Mouse (Mus musculus) B cell, adult 2 months (primary cell): Measurements from ENCODE around the gene Hjurp.

Experiments used
- DNase-seq, 2 experiments: peaks; one replicate each; pipeline ENCODE4 v3.0.0; 2022

Hjurp gene

DNA sequence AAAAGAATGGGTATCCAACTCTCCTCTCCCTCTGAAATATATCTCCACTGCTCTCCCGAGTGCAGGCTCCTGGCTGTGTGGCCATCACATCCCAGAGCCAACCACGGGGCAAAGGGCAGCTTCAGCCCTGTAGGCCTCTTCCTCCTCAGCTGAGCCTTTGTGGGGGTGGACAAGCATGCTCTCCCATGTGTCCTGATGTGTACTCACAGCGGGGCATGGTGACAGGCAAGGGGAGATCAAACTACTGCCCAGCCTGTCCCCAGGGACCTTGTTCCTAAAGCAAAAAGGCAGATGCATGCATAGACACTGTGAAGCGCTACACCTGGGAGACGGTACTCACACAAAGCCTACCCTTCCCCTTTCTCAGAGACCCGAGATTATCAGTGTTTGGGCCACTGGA is 17.3 kb downstream of the Hjurp start:
- DNase-seq: no peak

DNA sequence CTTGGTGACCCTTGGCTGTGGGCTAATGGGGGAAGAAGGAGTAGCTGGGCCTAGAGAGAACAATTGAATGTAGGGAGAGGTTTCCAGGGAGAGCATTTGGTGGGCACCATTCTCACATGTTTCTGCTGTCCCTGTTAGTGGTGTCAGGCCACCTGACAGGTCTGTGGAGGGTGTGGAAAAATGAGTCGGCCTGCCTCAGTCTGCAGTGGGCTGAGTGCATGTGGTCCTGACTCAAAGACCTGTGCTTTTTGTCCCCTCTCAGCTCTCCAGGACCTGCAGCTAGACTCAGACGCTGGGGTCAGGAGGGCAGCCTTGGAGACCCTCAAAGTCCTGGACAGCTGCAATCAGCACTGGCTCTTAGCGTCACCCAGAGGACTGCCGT is 17.8 kb downstream of the Hjurp start:
- no peak for DNase-seq

DNA sequence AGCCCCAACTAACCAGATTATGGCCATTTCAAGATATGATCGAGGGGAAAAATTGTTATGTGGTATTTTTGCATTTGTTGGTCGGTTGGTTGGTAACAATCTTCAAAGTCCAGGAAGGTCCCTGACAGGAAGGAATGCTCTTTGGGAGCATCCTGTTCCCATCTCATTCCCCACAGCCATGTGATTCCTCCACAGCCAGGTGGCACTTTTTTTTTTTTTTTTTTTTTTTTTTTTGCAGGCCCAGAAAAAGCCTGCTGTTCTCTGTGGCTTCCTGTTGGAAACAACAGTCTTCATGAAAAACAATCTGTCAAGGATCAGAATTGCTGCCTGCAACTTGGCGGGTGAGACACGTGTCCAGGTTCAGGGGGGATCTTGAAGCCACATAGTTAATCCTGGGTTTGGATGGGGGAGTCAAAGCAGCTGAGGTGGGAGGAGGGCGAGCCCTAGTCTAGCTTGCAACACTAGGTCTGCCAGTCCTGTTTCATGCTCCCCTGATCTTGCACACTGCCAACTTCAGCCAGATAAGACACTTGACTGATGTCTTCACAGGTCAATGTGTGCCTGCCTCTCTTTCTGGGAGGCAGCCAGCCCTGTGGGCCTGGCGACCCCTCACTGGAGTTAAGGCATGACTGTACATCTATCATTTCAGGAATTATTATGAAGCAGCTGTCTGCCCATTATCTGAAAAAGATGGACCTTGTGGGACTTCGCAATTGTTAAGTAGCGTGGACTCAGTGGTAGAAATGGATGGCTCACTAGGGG is 18.4 kb downstream of the Hjurp start:
- no peak for DNase-seq

DNA sequence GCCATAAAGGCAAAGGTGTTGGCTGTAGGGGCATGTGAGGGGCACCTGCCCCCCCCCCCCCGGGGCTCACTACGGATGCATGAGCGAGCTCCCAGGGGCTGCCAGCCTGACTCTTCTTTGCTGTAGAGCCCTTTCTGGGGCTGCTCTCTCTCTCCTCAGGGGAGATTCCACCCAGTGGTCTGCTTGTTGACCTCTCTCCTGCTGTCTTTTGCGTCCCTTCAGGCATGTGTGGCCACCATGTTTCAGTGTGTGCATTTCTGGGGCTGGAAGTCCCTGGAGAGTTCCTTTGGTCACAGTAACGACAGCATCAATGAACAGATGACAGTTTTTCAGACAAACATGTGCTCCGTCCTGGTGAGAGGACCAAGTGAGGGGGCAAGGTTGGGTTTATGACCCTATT is 19.1 kb downstream of the Hjurp start:
- DNase-seq: no peak

DNA sequence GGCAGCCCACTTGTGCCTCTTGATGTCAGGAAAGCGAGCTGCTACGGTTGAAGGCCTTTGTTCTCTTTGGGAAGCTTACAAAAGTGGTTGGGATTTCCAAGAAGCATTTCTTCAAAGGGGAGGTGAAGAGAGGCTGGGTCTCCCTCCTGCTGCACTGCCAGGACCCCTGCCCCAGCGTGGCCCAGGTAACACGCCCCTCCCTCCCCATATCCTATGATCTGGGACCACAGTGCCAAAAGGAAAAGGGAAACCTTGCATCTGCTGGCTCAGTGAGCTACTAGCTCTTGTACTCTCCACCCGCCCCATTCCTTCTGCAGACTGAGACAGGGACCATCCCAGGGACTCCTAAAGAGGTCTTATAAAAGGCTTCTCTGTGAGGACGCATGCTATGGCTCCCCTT is 19.8 kb downstream of the Hjurp start:
- no peak for DNase-seq

DNA sequence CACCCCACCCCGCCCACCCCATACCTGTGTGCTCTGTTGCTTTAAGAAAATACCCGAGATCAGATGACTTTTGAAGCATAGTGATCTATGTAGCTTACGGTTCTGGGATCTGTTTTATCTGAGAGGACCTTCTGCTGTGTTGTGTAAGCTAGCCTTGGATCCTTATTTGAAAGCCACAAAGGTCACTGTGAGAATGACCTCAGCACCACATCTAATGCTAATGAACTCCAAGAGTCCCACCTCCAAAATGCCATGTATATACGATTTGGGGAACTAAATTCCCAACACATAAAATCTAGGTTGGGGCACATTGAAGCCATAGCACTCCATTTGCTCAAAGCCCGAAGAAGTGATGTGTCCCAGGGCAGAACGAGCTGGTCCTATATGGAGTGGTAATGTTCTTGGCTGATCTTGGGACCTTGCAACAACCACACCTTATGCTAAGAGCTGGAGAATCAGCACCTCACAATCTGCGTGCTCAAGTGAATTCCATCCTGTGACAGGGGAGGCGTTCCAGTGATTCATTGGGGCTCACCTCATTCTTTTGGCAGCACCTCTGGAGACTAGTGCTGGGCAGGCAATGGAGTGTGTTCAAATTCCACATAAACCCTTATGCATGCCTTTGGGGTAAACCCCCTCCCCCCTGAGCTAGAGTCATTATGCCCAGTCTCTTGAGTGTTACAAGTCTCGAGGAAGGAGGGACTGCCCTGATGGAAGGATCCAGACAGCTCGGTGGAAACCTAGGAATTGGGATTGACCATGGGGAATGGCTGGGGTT is 20.4 kb downstream of the Hjurp start:
- no peak for DNase-seq

DNA sequence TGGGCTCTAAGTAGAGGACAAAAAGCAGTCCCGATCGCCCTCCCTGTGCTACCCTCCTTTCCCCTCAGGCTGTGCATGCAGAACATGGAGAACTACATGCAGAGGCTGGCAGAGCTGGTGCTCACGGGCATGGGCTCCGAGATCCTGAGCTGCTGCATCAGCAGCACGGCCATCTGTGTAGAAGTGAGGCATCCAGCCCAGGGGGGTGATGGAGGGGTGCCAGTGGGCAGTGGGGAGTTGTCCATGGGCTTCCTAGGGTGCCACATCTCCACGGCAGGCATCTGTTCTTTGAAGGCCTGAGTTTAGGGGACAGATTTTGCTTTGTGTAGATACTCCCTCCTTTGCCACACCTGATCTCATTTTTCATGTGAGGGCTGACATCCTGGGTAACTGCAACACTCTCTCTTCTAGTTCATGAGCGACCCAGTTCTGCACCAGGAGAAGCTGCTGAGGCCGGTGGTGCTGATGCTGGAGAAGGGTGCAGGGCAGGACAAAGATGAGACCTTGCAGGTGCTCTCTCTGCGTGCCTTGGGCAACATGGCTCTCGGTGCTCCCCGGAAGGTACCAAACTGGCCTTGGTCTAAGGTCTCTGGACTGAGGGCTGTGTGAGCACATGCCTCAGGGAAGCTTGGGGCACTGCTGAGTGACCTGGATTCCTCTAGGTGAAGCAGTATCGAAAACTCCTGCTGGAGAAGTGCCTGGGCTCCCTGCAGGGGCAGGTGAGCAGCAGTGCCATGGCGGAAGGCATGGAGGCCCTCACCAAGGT is 21.3 kb downstream of the Hjurp start:
- DNase-seq: no peak

DNA sequence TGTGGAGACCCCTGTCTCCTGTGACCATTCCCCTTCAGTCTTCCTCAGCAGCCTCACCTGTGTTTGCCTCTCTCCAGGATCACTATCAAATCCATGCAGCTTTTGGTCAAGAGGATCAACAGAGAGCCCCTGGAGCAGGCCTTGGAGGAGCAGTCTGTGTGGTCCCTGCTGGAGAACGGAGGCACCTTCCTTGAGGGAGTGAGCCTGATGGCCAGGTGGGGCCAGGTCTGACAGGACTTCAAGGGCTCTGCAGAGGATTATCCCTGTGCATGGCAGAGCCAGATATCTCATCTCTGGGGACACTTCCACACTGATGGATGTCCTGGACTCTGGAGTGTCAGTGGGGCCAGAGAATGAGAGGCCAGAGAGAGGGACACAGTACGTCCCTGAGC is 22.0 kb downstream of the Hjurp start:
- DNase-seq: no peak

DNA sequence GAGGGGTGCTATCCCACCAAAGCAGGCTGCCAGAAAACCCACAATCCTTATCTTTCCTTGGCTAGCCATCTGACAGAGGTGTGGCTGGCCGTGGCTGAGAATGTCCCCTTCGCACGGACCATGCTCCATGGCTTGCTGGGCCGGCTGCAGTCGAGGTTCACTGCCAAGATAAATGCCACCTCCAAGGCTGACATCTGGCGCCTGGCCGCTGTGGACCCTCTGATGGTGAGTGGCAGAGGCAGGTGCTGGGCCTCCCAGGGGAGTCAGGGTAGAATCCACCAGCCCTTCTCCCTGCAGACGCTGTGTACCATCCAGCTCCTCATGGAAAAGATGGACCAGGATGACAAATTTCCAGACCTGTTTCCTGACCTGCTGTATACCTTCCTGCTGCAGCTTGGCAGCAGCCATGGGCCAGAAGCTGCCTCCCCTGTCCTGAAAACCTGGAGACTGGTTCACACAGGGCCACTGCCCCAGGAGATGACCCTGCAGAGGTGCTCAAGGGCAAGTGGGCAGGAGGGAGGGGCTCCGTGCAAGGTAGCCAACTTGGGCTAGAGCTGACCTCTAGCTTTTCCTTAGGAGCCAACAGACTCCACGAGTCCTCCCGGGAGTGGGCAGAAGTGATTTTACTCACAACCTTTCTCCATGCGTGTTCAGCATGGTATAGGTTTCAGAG is 22.5 kb downstream of the Hjurp start:
- DNase-seq: no peak

DNA sequence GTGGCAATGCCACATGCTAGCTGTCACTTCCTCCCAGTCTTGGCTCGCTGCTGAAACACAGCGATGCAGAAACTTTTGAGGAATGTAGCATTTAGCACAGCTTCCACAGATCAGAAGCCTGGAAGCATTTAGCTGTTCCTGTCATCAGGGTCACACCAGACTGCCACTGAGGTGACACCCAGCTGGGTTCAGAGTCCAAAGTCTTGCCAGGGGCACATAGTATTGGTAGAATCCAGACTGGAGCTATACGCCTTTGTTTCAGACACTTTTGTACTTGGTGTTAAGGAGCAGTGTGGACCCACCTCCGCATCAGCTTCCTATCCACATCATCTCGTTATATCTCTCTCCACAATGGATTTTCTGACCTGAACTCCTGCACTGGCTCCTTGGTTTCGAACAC is 23.9 kb downstream of the Hjurp start:
- DNase-seq: no peak

DNA sequence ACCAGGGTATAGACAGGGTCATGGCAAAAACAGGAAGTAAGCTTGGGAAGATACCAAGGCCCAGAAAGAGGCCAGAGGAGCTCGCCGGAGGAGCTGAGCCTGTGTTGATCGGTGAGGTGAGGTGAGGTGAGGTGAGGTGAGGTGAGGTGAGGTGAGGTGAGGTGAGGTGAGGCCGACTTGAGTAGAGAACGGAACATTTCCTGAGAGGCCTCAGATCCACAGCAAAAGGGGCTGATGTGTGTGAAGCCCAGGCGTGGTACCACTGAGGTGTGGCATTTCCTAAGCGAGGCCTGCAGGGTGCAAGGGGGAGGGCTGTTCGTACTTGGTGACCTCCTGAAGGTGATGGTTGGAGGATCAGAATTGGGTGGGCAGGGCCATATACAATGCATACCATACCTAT is 24.3 kb downstream of the Hjurp start:
- DNase-seq: no peak

DNA sequence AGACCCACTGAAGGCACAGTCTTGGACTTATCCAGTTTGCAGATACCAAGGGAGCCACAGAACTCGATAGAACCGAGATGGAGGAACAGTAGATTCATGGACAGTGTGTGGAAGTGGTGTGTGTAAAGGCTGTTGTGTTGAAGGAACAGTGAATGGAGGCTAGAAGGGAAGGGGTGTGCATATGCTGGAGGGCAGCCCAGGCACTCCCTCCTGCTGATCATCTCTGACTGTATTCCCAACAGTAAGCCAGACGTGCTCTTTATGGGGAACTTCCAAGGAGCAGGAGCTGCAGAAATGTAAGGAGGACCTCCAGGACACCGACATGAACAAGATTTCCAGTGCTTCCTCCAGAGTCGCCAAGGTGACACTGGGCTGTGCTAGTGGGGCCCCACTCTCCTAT is 27.4 kb downstream of the Hjurp start:
- DNase-seq: no peak

DNA sequence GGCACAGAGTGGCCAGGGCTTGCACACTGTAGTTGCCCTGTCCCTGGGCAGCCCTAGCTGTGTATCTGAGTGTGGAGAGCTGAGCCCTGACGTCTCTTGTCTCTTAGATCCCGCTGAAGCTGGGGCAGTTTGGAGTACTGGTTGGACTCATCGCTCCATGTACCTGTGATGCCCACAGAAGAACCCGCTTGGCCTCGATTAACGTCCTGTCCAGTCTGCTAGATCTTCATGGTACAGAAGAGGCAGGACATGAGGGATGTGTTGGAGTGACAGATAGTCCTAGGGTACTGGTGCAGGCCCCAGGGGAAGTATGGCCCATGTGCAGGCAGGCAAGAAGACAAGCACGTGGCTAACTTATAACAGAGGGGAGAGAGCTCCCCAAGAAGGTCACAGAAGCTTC is 27.8 kb downstream of the Hjurp start:
- no peak for DNase-seq

DNA sequence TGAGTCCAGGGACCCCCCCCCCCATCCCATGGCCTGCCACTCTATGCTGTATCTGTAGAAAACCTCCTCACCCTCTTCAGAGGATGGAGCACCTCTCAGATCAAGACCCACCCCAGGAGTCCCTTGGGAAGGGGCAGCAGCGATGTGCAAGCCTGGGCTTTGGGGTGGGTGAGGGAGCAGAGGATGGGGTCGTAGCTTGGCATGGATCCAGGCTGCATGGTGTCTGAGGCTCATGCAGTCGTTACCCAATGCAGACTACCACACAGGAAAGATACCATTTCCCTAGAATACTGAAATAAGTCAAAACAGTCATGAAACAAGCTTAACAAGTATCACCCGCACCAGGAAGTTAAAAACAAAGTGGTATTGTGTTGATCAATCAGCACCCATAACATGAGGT is 28.8 kb downstream of the Hjurp start:
- DNase-seq: no peak

DNA sequence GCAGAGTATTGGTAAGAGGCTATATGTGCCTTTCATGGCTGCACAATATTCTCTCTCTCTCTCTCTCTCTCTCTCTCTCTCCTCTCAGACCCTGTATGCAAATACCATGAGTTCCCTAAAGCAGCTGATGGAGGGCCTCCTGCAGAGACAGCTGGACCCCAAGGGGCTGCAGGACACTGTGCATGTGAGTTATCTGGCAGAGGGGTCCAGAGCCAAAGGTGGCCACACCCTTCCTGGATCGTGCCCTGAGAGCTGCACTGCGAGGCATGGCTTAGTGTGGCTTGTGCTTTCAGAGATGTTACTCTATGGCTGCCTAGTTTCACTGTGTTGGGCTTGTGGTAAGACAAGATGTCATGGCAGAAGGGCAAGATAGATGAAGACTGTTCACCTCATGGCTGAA is 29.8 kb downstream of the Hjurp start:
- no peak for DNase-seq

DNA sequence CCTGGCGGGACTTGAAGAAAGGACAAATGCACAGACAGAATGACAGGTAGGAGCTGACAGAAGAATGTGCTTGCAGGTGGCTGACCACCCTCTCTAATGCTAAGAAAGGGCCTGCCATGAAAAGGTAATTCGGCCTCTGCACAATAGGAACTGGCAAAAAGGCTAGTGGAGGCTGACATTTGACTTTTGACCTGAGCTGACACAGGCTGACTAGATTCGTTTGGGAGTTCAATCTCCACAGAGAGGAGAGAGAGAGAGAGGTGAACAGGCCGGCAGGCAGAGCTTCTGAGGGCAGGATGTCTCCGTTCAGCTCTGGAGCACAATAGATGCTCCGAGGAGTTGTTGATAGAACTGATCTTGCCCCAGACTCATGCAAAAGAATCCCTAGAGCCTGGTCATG is 31.0 kb downstream of the Hjurp start:
- DNase-seq: no peak

DNA sequence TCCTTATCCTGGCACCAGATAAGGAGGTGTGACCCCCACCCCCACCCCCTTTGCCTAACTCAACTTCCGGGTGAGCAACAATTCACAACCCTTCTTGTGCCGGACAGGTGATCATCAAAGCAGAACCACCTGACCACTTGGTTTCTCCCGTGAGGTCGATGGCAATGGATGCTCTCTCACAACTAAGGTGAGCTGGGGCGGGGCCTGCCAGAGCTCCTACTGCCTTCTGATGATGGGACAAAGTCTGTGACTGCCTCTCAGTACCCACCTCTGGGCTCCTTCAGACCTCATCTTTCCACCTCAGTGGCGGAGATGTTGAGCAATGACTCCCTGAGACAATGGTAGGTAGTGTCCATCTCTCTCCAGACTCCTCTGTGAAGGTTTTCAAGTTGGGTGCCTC is 31.6 kb downstream of the Hjurp start:
- DNase-seq: no peak

DNA sequence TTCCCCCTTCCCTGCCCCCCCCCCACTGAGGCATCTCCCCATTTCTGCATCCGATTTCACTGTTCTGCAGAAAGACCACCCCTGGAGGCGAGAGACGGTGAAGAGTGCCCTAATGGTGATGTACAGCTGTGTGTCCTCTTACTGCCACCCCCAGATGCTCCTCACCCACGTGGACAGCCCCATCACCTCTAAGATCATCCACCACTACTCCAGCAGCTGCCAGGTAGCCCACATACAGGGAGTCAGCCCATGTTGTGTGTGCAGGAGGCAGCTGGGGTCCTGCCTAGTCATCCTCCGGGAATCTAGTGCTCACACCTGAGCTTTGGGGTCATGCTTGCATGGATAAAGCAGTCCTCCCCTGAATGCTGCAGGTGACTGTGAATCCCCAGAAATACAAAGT is 33.6 kb downstream of the Hjurp start:
- no peak for DNase-seq

DNA sequence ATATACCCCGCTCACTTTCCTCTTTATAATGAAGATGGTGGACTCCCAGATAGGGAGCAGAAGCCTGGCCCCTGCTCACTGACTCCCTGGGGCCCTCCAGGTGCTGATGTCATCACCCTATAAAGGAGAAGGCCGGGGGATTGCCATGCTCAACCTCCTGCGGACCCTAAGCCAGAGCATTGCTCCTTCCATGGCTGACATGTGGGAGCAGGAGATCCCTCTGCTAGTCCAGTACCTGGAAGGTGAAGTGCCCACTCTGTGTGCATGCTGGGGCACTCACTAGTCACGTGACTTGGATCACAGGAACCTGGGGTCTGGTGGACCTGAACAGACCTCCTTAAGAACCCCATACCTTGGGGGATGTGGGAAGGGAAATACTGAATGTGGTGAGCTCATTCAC is 36.9 kb downstream of the Hjurp start:
- no peak for DNase-seq

DNA sequence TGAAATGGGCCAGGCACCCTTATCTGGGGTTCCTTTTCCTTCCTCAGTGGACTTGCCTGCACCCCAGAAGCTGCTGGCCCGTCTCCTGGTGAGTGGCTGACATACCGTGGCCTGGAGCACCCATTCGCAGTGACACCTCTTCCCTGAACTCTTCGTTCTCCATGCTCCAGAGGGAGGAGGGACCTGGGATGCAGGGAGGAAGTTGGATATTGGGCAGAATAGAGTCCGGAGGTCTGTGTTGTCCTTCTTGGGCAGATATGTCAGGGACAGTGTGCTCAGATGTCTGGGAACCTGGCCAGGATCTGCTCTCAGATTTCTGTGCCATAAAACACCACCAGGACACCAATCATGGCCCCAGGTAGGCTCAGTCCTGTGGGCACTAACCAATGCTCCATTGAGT is 37.4 kb downstream of the Hjurp start:
- no peak for DNase-seq

DNA sequence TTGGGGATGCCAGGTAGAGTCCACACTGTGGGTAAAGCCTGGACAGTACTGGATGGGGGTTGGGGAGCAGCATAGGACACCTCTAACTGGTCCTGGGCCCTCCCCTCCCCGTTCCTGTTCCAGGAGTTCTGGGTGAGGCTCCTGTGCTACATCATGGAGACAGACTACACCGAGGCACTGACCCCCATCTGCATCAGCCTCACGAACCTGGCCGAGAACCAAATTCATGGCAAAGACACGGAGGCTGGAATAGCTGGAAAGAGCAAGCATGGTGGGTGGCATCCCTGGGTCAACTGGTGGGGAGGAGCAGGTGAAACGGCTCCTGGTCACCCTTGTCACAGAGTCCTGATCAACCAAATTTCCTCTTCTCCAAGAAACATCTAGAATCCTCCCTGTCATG is 38.7 kb downstream of the Hjurp start:
- DNase-seq: no peak

DNA sequence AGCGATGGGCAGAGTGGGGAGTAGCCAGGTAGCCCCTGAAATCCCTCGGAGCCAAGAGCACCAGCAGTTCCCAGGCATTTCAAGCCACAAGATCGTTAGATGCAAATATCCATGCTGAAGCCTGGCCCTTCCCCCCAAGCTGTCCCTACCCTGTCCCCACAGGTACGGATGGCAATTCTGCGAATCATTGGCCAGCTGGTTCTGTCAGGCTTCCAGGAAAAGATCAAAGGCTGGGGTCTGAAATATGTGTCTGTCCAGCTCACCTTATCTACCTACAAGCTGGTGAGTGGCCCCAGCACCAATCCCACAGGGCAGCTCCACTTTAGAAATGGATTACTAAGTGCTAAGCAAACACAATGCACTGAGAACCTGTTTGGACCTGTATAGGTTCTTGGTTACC is 40.1 kb downstream of the Hjurp start:
- no peak for DNase-seq

DNA sequence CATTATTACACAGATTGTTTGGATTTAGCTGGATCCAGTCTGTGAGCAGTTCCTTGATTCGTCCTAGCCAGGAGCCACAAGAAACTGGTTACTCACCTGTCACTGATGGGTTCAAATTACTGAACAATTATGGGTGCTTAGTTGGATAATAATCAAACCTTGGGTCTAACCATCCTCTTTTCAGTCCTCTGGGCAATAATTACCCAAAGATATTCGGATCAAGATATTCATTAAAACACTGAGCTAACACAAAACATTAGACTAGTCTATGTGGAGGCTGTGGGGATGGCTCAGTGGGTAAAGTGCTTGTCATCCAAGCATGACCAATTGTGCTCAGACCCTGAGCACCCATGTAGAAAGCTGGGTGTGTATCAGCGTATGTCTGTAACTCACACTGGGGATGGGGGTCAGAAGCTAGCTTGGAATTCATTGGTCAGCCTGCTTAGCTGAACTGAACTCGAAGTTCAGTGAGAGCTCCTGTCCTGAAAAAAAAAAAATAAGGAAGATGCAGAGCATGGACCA is 41.5 kb downstream of the Hjurp start:
- no peak for DNase-seq
